Mouse (Mus musculus): Measurements from ENCODE around the gene Dnajc1. TPM values are rescaled to one million over a fixed set of nuclear protein-coding genes. Genes with fewer than 3 reads are reported as not detected.

Gene Dnajc1
- polyA plus RNA-seq, 1 experiment from 2014 or later: 40.4 TPM

DNA sequence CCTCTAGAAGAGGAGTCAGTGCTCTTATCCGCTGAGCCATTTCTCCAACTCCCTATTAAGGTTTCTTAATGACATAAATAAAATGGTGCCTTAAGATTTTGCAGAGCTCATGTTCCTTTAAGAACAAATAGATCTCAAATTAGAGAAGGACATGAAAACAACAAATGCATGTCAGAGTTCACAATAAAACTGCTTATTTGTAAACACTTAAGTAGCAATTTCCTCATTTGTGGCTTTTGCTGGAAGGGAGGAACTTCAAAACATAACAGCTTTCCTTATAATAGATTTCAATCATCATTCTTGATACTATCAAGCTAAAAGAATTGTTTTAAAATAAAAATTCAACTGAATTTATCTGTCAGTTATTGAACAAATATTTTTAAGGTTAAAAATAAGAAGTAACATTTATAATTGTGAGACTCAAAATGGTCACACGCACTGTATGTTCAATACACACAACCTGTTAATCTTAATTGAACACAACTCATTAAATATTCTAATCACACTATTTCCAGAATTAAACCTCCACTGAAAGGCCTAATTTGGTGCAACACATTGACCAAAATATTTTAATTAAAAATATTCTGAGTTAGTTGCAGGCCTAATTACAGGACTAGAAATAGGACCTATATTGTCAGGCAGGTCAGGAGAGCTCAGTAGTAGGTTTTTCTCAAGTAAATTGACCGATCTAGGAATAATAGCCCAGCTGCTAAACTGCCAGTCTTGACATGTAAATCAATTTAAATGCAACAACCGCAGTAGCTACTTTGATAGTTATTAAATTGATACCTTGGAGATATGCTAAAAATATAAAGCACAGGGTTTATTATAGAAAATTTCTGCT is 82.1 kb downstream of the Dnajc1 start:
- Histone ChIP-seq H3K4me2 (ENCODE audit: low read depth, low read length) (no peak overlapping the region), H3K9me3 (replicated peaks; ENCODE audit: control insufficient read depth, low read length) (no peaks in the 10 kb centered on the region), H3K4me1 (ENCODE audit: control insufficient read depth, insufficient read depth, low read length) (no peaks in the 10 kb centered on the region), H3K4me3 (replicated peaks; ENCODE audit: low read length) (no peak overlapping the region), H3K36me3 (ENCODE audit: control insufficient read depth, insufficient read depth, low read length) (no peaks in the 10 kb centered on the region), H3K27me3 (ENCODE audit: control insufficient read depth, insufficient read depth, low read length) (no peaks in the 10 kb centered on the region), H3K9ac (ENCODE audit: low read length) (no peak overlapping the region), H3K27ac (ENCODE audit: low read length) (no peak overlapping the region)
- 84% methylated on average over 4 of the region's 4 CpGs for WGBS
- no peak for ATAC-seq (ENCODE audit: insufficient read depth, low FRiP score)

DNA sequence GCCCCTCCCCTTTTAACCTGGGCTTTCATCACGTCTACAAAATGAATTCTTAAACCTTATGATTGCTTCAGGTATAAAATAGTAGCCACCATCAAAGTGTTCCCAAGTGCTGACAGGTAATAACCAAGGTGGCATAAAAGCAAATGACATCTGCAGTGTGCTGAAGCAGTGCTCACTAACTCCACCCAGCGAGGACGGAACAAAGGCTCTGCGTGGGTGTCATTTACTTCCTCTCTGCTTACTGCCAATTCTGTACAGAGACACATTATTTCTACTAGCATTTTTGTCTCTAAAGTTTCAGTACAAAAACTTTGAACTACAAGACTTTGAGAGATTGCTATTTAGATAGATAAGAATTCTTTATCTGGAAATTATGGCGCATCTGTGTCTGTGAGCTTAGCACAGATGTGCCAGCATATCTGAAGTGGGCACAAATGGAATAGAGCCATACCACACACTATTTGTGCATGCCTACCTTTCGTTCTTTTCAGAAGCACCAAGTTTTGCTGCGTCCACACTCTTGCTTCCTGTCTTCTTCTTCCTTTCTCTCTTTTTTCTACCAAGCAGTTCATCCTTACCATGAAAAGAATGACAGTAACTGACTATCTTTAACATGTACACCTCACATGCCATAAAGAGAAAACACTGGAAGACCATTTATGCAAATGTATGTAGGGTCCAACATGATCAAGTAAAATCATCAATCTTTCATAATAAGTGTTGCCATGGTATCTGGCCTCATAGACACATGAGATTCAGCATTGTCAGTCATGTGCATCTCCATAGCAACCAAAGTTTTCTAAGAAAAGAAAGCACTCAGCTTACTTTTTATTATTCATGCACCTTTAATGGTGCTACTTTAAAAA is 85.0 kb downstream of the Dnajc1 start:
- Histone ChIP-seq H3K36me3 (ENCODE audit: control insufficient read depth, insufficient read depth, low read length) (no peaks in the 10 kb centered on the region), H3K27ac (ENCODE audit: low read length) (no peak overlapping the region), H3K4me3 (replicated peaks; ENCODE audit: low read length) (no peak overlapping the region), H3K4me2 (ENCODE audit: low read depth, low read length) (no peak overlapping the region), H3K27me3 (ENCODE audit: control insufficient read depth, insufficient read depth, low read length) (no peaks in the 10 kb centered on the region), H3K4me1 (ENCODE audit: control insufficient read depth, insufficient read depth, low read length) (no peaks in the 10 kb centered on the region), H3K9me3 (replicated peaks; ENCODE audit: control insufficient read depth, low read length) (no peaks in the 10 kb centered on the region), H3K9ac (ENCODE audit: low read length) (no peak overlapping the region)
- ATAC-seq (ENCODE audit: insufficient read depth, low FRiP score): no peak
- 84% methylated on average over 7 of the region's 7 CpGs for WGBS

DNA sequence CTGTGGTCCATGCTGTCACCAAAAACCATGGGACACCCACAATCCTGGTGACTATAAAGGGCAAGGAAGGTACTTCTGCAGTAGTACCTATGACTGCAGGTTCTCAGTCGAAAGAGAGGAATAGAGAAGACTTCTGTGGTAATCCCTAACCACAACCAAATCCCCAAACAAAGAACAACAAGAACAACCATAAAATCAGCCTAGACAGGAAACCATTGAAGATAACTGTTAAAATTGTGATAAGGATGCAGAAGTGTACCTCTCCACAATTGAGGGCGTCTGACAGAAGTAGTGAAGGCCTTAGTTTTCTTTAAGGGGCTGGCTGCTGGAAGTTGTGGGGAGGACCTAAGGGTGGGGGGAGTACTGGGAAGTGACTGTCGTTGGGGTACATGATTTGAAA is 91.7 kb downstream of the Dnajc1 start:
- 81% methylated on average over 3 of the region's 3 CpGs for WGBS
- Histone ChIP-seq H3K36me3 (ENCODE audit: control insufficient read depth, insufficient read depth, low read length) (peaks cover 6% of the 10 kb centered on the region), H3K9ac (ENCODE audit: low read length) (no peak overlapping the region), H3K4me3 (replicated peaks; ENCODE audit: low read length) (no peak overlapping the region), H3K27ac (ENCODE audit: low read length) (no peak overlapping the region), H3K27me3 (ENCODE audit: control insufficient read depth, insufficient read depth, low read length) (no peaks in the 10 kb centered on the region), H3K4me2 (ENCODE audit: low read depth, low read length) (no peak overlapping the region), H3K9me3 (replicated peaks; ENCODE audit: control insufficient read depth, low read length) (no peaks in the 10 kb centered on the region), H3K4me1 (ENCODE audit: control insufficient read depth, insufficient read depth, low read length) (no peaks in the 10 kb centered on the region)
- no peak for ATAC-seq (ENCODE audit: insufficient read depth, low FRiP score)

DNA sequence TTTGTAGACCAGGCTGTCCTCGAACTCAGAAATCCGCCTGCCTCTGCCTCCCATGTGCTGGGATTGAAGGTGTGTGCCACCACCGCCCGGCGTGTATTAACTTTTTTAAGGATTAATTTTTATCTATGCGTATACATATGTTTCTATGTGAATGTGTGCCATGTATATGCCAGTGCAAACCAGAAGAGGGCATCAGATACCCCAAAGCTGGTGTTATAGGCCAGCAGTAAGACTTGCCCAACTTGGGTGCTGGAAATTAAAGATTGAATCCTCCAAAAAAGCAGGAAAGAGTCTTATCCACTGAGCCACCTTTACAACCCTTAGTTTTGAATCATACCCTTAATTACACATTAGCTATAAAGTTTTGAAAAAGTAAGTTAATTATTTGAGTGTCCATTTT is 107.5 kb downstream of the Dnajc1 start:
- Histone ChIP-seq H3K4me1 (ENCODE audit: control insufficient read depth, insufficient read depth, low read length) (no peaks in the 10 kb centered on the region), H3K36me3 (ENCODE audit: control insufficient read depth, insufficient read depth, low read length) (peaks cover 10% of the 10 kb centered on the region), H3K27me3 (ENCODE audit: control insufficient read depth, insufficient read depth, low read length) (no peaks in the 10 kb centered on the region), H3K4me2 (ENCODE audit: low read depth, low read length) (no peak overlapping the region), H3K27ac (ENCODE audit: low read length) (no peak overlapping the region), H3K9ac (ENCODE audit: low read length) (no peak overlapping the region), H3K4me3 (replicated peaks; ENCODE audit: low read length) (no peak overlapping the region), H3K9me3 (replicated peaks; ENCODE audit: control insufficient read depth, low read length) (no peaks in the 10 kb centered on the region)
- WGBS: 94% methylated on average over 6 of the region's 6 CpGs
- ATAC-seq (ENCODE audit: insufficient read depth, low FRiP score): no peak

DNA sequence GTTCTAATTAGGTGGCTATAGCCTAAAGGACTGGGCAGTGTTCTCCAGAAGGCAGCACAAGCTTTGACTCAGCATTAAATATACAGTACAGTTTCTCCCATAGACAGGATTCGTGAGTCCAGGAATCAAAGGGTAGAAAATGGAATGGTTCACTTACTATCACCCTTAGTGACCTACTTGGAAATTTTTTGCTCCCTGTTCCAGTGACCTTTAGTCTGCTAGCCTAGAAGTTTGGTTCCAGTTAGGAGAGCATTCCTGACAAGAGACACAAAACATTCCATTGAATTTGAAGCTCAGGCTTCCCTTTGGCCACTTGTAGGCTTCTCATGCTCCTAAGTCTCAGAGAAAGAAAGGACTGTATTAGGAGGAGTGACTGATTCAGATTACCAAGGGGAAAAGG is 126.9 kb downstream of the Dnajc1 start:
- ATAC-seq (ENCODE audit: insufficient read depth, low FRiP score): no peak
- Histone ChIP-seq H3K36me3 (ENCODE audit: control insufficient read depth, insufficient read depth, low read length) (no peaks in the 10 kb centered on the region), H3K9ac (ENCODE audit: low read length) (no peak overlapping the region), H3K4me1 (ENCODE audit: control insufficient read depth, insufficient read depth, low read length) (no peaks in the 10 kb centered on the region), H3K27me3 (ENCODE audit: control insufficient read depth, insufficient read depth, low read length) (no peaks in the 10 kb centered on the region), H3K27ac (ENCODE audit: low read length) (no peak overlapping the region), H3K4me2 (ENCODE audit: low read depth, low read length) (no peak overlapping the region), H3K4me3 (replicated peaks; ENCODE audit: low read length) (no peak overlapping the region), H3K9me3 (replicated peaks; ENCODE audit: control insufficient read depth, low read length) (no peaks in the 10 kb centered on the region)
- 97% methylated on average over 1 of the region's 1 CpGs for WGBS

DNA sequence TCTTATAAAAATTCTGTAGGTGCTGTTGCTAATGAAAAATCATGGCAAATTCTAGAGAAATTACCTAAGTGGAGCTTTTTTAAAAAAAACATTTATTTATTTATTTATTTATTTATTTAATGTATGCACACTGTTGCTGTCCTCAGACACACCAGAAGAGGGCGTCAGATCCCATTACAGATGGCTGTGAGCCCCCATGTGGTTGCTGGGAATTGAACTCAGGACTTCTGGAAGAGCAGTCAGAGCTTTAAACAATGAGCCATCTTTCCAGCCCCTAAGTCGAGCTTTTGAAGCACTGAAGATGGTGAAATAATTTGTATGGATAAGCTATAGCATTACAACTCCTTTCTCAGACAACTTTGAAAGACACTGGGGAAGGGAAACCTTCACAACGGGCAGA is 128.1 kb downstream of the Dnajc1 start:
- 81% methylated on average over 3 of the region's 3 CpGs for WGBS
- Histone ChIP-seq H3K36me3 (ENCODE audit: control insufficient read depth, insufficient read depth, low read length) (no peaks in the 10 kb centered on the region), H3K4me2 (ENCODE audit: low read depth, low read length) (no peak overlapping the region), H3K27me3 (ENCODE audit: control insufficient read depth, insufficient read depth, low read length) (no peaks in the 10 kb centered on the region), H3K9me3 (replicated peaks; ENCODE audit: control insufficient read depth, low read length) (no peaks in the 10 kb centered on the region), H3K9ac (ENCODE audit: low read length) (no peak overlapping the region), H3K4me1 (ENCODE audit: control insufficient read depth, insufficient read depth, low read length) (no peaks in the 10 kb centered on the region), H3K4me3 (replicated peaks; ENCODE audit: low read length) (no peak overlapping the region), H3K27ac (ENCODE audit: low read length) (no peak overlapping the region)
- no peak for ATAC-seq (ENCODE audit: insufficient read depth, low FRiP score)

DNA sequence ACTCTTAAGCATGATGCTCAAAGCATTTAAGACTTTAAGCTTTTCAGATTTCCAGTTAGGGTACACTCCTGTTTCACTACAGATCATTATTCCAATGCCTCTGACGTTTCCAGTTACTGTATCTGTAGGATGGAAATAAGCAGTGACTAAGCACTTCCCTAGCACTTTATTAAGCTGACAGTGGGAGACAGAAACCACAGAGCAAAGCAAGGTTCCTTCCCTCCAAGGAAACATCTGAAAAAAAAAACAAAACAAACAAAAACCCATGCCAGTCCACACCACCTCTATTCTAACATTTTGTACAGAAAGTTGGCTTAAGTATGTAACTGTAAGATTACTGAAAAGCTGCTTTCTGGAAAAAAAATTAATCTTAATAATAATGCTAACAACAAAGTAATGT is 130.3 kb downstream of the Dnajc1 start:
- Histone ChIP-seq H3K27ac (ENCODE audit: low read length) (no peak overlapping the region), H3K4me1 (ENCODE audit: control insufficient read depth, insufficient read depth, low read length) (no peaks in the 10 kb centered on the region), H3K27me3 (ENCODE audit: control insufficient read depth, insufficient read depth, low read length) (no peaks in the 10 kb centered on the region), H3K9me3 (replicated peaks; ENCODE audit: control insufficient read depth, low read length) (no peaks in the 10 kb centered on the region), H3K4me2 (ENCODE audit: low read depth, low read length) (no peak overlapping the region), H3K9ac (ENCODE audit: low read length) (no peak overlapping the region), H3K4me3 (replicated peaks; ENCODE audit: low read length) (no peak overlapping the region), H3K36me3 (ENCODE audit: control insufficient read depth, insufficient read depth, low read length) (no peaks in the 10 kb centered on the region)
- WGBS: 19% methylated on average over 1 of the region's 1 CpGs
- no peak for ATAC-seq (ENCODE audit: insufficient read depth, low FRiP score)

DNA sequence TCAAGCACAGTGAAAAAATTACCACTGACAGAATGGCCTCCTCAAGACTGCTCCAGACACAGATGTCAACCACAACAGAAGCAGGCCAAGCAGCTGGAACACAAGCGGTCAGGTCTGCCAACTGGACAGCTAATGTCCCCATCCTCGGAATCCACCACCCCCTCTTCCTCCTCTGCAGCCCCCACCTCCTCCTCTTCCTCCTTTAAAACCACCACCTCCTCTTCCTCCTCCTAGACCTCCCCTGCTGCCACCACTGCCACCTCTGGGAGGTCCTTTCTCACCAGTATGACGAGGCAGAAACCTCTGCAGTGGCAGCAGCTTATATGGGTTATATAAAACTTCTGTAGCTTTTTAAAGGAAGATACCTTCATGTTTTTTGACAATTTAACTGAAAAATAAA is 143.4 kb downstream of the Dnajc1 start:
- WGBS: 88% methylated on average over 3 of the region's 3 CpGs
- ATAC-seq (ENCODE audit: insufficient read depth, low FRiP score): no peak
- Histone ChIP-seq H3K9me3 (replicated peaks; ENCODE audit: control insufficient read depth, low read length) (no peaks in the 10 kb centered on the region), H3K9ac (ENCODE audit: low read length) (no peak overlapping the region), H3K27me3 (ENCODE audit: control insufficient read depth, insufficient read depth, low read length) (no peaks in the 10 kb centered on the region), H3K4me3 (replicated peaks; ENCODE audit: low read length) (no peak overlapping the region), H3K27ac (ENCODE audit: low read length) (no peak overlapping the region), H3K4me1 (ENCODE audit: control insufficient read depth, insufficient read depth, low read length) (no peaks in the 10 kb centered on the region), H3K4me2 (ENCODE audit: low read depth, low read length) (no peak overlapping the region), H3K36me3 (ENCODE audit: control insufficient read depth, insufficient read depth, low read length) (peaks cover 9% of the 10 kb centered on the region; the same call in 1 of the 2 replicates)

DNA sequence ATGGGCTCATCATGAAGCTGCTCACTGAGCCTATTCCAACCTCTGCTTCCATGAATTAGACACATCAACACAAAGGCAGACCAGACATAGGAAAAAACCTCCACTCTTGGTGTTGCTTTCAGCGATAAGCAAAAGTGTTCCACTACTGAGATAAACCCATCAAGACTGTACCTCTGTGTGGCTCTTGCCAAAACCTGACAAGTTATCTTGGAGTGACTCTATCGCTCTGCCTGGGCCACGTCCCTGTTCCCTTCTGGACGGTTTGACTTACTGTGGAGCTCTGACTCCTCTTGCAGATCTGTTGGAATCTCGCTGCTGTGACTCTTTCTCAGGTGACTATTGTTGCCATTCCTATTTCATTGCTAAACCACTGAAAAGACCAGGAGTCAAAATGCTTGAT is 157.1 kb downstream of the Dnajc1 start:
- no peak overlapping the region for H3K27ac ChIP-seq (ENCODE audit: low read length)
- no peak overlapping the region for H3K4me2 ChIP-seq (ENCODE audit: low read depth, low read length)
- H3K4me3 ChIP-seq (replicated peaks; ENCODE audit: low read length): no peak overlapping the region
- H3K27me3 ChIP-seq (ENCODE audit: control insufficient read depth, insufficient read depth, low read length): no peaks in the 10 kb centered on the region
- no peaks in the 10 kb centered on the region for H3K9me3 ChIP-seq (replicated peaks; ENCODE audit: control insufficient read depth, low read length)
- H3K9ac ChIP-seq (ENCODE audit: low read length): no peak overlapping the region
- no peak for ATAC-seq (ENCODE audit: insufficient read depth, low FRiP score)
- no peaks in the 10 kb centered on the region for H3K4me1 ChIP-seq (ENCODE audit: control insufficient read depth, insufficient read depth, low read length)
- WGBS: 93% methylated on average over 5 of the region's 5 CpGs
- H3K36me3 ChIP-seq (ENCODE audit: control insufficient read depth, insufficient read depth, low read length): no peaks in the 10 kb centered on the region
